Mouse (Mus musculus) lung, adult 2 months (tissue): ENCODE data around the gene Zfp839.

Experiments
- CTCF ChIP-seq: fragments of 200-500 bp; IDR thresholded peaks from 2 replicates; pipeline ENCODE4 v1.5.1; 2011; ENCODE audit warnings: mild to moderate bottlenecking, low read length, control low read depth; ENCODE audit not compliant: insufficient read depth
- POLR2A ChIP-seq: fragments of 200-500 bp; IDR thresholded peaks from 2 replicates; pipeline ENCODE4 v1.6.1; 2011; ENCODE audit warnings: low read depth, mild to moderate bottlenecking, control low read depth, low read length, borderline replicate concordance; ENCODE audit errors: extremely low read depth

DNA sequence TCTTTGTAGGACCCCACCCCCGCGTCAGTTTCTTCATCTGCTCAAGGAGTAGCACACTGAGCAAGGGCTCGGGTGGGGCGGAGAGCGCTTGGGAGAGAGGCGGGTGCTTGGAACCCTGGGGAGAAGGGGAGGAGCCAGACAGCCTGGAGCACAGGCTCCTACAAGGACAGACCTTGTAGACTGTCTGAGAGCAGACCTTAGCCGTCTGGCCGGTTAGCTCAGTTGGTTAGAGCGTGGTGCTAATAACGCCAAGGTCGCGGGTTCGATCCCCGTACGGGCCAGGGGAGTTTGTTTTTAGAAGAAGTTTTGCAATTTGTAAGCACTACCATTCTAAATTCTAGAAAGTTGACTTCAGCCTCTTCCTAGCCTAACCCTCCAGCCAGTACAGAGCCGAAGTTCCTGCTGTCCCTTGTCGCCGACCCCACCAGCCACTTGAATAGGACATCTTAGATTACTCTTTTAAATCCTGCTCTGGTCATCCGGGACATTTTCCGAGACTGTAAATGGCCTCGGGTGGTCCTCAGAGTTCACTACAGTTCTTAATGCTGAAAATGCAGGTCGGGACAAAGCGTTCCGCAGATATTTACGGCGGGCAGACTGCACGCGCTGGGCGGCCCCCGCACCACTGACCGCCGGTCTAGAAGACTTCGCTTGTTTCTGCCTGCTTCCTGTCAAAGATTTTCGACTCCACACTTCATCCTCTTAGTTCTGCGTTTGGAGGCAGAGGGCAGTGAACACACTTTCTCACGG is 4.7 kb upstream of the Zfp839 start:
- TF ChIP-seq POLR2A (no peak; the same call in 1 of the 2 replicates), CTCF (no peak)
